Mouse (Mus musculus) right cerebral cortex, postnatal 4 days (tissue): ENCODE results near the gene Hist1h1d.
A peak's percentile ranks its signal among the peaks of the same experiment; 100 is the strongest.
"Not testable (repeated sequence)": the region's sequence is repeated elsewhere in the genome, so short reads cannot be mapped to it uniquely, and the experiment has no call there.

Source experiments
- DNase-seq: peaks from one replicate; pipeline ENCODE4 v3.0.0-alpha.2; 2022

Gene Hist1h1d

DNA sequence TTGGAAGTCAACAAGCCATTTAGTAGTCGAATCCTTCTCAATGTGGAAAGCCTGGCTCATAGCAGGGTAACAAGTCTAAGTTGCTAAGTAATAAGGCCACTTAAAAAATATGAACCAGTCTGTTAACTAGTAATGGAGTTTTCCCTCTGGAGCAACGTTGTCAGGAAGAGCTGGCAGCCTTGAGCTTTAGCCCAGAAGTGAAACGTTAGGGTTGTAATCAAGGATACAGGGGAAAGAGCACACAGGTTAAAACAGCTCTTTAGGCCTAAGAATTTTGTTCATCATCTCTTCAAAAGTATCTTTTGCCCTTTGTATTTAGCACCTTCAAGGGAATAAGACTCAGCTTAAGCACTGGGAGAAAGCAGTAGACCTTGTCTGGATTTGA is 2.3 kb upstream of the Hist1h1d start:
- DNase-seq, result no peak

DNA sequence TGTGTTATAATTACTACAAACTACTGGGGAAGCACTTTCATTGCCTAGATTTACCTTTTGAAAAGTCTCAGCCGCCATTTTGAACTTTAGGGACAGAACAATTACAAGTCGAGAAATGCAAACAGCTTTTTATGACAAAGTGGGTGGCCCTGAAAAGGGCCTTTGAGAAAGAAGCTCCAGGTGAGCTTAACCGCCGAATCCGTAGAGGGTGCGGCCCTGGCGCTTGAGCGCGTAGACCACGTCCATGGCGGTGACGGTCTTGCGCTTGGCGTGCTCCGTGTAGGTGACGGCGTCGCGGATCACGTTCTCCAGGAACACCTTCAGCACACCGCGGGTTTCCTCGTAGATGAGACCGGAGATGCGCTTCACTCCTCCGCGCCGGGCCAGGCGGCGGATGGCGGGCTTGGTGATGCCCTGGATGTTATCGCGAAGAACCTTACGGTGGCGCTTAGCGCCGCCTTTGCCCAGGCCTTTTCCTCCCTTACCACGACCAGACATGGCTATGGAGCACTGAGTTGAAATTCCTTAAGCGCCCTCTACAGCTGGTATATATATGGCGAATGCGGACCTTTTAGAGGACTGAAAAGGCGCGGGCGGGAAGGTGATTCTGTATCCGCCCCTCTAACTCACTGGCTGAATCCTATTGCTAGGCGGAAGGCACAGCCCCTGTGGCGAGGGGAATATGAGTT is 1.8 kb upstream of the Hist1h1d start, which contains the start of gene Hist1h4f:
Gene Hist1h4f (minus strand): TSS at position 503 of the 689 bp plus-strand sequence.
- DNase-seq, result peak; percentile 76

DNA sequence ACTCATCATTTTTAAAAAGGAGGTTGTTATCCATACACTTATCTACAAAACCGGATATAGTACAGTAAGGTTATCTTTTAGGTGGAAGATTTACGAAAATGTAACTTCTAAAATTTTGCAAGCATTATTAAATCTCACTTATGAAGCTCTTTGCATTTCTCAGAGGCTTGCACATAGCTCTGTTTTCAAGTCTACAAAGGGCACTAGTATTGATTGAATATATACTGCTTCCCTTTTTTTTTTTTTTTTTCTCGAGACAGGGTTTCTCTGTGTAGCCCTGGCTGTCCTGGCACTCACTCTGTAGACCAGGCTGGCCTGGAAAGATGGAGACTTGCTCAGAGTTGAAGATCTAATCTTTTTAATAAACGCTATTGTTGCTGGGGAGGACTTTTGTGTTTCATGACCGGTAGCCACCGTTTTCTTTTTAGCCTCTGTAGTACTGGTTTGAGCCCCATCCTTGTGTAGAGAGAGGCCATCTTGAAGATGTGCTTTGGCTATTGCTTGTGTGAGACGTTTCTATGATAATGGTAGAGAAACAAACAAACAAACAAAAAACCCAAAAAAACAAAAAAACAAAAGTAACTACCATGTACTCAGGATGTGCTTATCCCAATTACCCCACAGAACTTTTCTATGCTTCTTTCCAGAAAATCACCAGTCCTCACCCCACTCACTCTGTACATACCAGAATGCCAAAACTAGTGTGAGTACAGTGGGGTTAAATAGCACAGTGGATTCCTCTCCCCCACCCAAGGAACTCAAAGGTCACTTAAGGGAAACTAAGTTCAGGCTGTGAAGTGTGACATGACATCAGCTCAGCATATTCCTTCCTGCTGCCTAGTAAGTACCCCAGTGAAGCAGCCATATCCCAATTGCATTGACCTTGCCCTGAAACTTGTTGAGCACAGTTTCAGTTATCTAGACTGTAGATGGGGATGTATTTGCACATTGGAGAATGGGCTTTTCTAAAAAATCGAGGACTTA is 839 bp upstream of the Hist1h1d start:
- DNase-seq, result no peak

DNA sequence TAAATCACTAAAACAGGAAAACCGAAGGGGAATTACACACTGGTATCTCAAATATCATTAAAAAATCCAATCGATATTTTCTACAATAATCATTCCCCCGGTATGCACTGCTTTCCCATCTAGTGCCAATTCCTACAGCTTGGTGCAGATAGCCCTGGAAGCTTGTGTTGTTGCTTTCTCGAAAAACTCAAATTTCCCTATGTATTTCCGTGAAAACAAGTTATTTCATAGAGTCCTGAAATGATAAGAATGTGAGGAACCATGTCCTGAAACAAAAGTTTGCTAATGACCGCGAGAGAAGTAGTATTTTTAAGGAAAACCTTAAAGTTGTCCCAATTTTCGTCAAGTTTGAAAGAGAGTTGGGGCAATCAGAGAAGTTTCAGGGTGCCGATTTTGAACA is 1.3 kb downstream of the Hist1h1d start:
- no peak for DNase-seq

DNA sequence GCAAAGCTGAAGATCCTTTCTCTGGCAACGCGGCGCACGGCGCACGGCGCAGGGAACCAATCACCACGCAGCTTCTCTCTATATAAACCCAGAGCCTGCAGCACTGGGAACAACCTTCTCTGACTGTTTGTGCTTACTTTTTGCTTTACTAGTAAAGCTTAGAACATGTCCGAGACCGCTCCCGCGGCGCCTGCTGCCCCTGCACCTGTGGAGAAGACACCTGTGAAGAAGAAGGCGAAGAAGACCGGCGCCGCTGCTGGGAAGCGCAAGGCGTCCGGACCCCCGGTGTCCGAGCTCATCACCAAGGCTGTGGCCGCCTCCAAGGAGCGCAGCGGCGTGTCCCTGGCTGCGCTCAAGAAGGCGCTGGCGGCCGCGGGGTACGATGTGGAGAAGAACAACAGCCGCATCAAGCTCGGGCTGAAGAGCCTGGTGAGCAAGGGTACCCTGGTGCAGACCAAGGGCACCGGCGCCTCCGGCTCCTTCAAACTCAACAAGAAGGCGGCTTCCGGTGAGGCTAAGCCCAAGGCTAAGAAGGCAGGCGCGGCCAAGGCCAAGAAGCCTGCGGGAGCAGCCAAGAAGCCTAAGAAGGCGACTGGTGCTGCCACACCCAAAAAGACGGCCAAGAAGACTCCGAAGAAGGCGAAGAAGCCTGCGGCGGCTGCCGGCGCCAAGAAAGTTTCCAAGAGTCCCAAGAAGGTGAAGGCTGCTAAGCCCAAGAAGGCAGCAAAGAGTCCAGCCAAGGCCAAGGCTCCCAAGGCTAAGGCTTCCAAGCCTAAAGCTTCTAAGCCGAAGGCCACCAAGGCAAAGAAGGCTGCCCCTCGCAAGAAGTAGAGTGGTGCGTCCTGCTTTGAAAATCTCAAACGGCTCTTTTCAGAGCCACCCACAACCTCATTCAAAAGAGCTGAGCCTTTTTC is 2.1 kb downstream of the Hist1h1d start:
- DNase-seq, result peak; percentile 60

DNA sequence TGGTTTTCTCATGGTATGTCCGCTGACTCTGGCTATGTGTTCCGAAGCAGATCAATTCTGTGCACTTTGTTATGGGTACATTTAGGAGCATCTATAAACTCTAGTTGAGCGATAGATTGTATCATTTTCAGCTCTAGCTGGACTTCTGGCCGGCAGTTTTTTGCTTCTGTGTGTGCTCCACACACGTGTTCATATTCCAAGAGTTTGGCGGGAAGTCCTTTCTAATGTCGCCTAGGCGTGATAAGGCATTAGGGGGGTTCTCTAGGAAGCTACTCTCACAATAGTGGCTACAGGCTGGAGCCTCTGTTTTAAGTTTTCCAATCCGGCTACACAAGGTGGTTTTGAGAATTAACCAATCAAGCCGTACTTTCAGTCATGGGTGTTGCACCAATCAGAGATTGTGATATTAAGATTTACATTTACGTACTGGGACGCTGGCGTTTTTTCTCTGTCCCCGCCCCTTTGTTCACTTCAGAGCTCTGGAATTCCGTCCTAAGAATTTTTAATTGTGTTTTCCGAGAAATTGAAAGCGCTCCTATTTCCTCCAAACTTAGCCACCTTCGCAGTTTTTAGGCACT is 2.9 kb downstream of the Hist1h1d start:
- DNase-seq, result peak; percentile 40

DNA sequence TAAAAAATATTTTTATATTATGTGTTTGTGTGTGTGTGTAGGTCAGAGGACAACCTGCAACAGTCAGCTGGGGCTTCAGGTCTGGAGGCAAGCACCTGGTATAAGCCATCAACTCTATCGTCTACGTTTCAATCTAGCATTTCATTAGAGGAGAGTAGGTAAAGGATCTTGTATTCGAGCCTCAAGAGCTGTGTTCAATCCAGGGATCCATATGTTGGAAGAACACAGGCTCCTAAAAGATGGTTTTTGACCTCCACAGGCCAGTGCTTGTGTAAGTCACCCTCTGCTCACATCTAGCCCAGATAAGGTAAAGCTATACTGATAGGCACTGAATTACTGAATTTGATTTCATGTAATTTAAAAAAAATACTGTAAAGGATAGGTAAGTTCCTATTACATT is 3.8 kb downstream of the Hist1h1d start:
- DNase-seq, result no peak

DNA sequence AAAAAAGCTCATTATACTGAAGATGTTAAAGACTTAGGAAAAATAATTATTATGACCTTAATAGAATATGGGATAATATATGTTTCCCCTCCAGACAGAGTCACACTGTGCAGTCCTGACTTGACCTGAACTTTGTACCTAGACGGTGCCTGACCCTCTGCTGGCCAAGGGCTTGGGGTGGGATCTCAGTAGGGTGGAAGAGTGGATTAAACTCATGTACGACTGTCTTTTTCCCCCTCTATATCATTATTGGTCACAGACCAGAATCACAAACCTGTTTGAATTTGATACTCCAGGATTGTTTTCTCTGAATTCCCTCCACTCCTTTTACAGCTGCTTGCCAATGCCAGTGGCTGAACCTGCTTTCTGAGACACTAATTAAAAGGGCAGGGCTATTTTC is 7.6 kb downstream of the Hist1h1d start:
- DNase-seq, result not testable (repeated sequence)

DNA sequence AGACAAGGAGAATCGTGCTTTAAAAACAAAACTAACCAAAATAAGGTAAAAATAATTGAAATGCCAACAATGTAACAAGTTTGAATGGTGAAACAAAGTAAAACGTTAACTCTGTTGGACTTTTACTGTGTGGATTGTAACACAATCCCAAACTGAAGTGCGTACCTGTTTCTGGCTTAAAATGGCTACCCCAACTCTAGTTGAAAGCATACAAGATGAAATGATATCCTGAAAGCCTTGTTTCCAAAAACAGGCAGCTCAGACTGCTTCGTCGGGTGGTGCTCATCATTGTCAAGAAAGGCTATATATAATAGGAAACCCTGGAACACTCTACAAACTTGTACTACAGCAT is 8.4 kb downstream of the Hist1h1d start:
- DNase-seq, result not testable (repeated sequence)

DNA sequence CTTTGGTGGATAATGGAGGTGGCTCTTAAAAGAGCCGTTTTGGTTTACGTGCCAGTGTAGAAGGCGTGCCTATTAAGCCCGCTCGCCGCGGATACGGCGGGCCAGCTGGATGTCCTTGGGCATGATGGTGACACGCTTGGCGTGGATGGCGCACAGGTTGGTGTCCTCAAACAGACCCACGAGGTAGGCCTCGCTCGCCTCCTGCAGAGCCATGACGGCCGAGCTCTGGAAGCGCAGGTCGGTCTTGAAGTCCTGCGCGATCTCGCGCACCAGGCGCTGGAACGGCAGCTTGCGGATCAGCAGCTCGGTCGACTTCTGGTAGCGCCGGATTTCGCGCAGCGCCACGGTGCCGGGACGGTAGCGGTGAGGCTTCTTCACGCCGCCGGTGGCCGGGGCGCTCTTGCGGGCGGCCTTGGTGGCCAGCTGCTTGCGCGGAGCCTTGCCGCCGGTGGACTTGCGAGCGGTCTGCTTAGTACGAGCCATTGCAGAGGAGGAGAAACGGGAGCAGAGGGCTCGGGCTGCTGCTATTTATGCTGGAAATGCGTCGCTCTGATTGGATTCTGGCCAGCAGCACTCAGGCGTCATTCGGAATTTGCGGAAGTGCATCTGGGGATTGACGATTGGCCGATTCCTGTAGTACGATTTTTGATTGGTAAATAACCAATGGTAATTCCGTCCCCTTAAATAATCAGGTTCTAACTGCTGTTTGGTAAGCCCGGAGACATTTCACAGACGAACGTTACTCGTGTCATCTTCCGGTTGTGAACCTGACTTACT is 9.0 kb downstream of the Hist1h1d start, which contains the start of gene Hist1h3e:
Gene Hist1h3e (minus strand): TSS at position 487 of the 777 bp plus-strand sequence.
- peak; percentile 93 for DNase-seq

DNA sequence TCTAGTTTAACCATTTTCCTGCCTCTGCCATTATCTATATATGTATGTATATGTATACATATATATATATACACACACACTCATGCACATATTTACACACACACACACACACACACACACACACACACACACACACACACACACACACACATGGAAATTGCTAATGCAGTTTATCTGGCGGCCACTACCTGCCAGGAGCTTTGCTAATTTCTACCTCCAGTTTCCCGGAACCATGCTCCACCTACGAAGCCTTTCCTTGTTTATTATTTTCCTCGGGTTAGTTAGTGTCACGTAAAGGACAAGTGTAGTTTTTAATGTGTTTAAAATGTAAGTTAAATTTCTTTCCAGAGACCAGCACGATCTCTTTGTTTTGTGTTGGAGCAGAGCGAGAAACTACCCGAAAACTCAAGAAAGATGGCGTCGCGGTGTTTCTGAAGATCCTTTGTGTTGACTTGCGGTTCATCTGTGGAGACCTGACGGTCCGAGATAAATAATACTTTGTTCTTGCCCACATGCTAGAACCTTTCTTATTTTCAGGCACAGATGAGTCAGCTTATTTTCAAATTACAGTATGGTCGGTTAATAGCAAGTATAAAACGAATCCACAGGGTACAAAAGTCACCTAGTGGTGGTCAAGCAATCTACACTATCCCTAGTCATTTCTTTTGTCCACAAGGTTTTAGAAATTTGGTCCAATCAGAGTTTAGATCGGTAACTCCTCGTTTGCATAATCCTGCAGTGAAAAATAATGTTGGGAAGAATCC is 9.8 kb downstream of the Hist1h1d start:
- DNase-seq, result peak; percentile 28

DNA sequence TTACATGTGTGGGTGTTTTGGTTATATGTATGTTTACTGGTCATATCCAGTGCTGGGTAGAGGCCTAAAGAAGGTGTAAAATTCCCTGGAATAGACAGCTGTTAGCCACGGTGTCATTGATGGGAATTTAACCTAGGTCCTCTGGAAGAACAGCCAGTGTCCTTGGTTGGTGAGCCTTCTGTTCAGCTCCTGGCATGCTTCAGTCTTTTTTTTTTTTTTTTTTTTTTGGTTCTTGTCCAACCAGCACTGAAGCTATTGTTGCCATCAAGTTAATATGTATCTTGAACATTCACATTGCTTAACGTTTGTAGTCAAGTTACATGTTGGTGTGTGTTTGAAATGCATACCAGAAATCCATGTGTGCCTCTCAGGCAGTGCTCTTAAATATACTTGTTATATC is 11.4 kb downstream of the Hist1h1d start:
- DNase-seq, result no peak

DNA sequence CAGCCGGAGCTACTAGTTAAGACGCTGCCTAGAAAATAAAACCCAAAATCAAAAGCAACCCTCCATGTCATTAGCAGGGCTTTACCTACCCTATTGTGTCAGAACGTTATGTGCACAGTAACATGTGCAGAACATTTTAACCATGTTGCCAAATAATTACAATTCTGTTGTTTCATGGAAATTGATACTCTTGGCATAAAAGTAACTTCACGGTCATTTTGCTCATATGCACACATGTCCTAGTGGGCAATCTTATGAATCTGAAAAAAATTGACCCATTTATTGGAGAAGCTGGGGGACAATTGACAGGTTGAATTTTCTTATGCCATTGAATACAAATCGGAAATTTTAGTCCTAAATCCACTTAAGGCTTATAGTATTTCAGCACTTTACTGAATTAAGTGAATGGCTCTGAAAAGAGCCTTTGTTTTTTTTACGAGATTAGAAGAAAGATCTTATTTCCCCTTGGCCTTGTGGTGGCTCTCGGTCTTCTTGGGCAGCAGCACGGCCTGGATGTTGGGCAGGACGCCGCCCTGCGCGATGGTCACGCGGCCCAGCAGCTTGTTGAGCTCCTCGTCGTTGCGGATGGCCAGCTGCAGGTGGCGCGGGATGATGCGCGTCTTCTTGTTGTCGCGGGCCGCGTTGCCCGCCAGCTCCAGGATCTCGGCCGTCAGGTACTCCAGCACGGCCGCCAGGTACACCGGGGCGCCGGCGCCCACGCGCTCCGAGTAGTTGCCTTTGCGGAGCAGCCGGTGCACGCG is 17.4 kb downstream of the Hist1h1d start:
- DNase-seq, result not testable (repeated sequence)

DNA sequence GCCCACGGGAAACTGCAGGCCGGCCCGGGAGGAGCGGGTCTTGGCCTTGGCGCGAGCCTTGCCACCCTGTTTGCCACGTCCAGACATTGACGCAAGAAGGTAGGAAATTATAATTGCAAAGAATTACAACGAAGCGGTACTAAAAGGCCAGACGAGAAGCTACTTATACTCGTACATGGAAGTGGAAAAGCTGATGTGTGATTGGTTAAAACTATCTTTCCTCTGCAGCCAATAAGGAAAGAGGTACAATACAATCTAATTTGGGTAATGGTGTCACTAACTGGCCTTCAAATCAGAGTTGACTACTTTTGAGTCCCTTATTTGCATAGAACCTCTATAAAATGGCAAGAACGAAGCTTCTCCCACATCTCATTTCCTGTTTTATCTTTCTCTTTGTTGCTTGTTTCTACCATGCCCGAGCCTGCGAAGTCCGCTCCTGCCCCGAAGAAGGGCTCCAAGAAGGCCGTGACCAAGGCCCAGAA is 18.0 kb downstream of the Hist1h1d start, which contains the start of the genes Hist1h2ae and Hist1h2bg:
Gene Hist1h2ae (minus strand): TSS at position 199 of the 482 bp plus-strand sequence.
Gene Hist1h2bg (plus strand): TSS at position 375 of the 482 bp plus-strand sequence.
- peak; percentile 53 for DNase-seq

DNA sequence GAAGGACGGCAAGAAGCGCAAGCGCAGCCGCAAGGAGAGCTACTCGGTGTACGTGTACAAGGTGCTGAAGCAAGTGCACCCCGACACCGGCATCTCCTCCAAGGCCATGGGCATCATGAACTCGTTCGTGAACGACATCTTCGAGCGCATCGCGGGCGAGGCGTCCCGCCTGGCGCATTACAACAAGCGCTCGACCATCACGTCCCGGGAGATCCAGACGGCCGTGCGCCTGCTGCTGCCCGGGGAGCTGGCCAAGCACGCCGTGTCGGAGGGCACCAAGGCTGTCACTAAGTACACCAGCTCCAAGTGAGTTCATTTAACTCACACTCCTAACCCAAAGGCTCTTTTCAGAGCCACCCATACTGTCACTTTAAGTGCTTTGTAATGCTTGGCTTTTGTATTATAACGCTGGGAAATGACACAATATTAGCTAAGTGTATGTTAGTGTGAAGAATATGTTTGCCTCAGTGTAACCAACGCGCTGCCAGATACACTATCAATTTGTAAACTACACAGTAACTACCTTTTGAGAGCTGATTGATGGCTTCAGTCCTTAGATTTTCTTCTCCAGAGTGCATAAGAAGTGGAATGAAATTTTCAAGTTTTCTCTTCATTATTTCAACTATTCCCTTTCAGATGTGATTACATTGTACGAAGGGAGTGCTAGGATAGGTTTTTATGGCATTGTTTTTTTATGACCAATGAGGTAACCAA is 18.6 kb downstream of the Hist1h1d start:
- DNase-seq, result not testable (repeated sequence)

DNA sequence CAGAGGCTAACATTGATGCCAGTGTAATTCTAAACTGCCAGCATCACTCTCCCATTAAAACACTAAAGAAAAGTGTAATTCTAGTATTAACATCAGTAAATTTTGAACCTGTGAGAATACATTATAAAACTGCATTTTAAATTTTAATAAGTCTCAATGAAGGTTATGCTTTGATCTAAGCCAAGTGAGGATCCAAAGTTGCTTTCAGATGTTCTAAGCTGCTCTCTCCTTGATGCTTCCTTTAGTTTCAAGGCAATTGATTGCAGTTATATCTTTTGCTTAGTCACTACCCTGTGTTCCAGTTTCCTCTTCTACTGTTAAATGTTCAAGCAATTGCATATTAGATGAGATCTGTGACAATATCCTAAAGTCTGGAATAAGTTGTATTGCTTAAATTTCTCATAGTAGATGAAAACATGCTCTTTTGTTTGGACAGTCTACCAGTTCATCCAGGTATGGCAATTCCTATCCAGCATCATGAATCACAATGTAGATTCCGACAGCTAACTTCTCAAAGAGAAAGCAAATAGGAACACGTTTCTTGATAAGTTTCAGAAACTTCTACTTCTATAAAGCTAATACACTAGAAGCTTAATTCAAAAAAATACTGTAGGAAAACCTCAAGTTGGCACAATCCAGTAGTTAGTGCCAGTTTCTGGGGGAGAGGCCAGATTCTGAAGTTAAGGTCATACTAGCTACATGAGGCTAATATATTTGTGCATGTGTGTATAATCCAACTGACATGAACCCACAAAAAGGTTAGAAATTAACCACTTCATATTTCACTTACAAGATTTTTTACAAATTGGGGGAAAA is 19.4 kb downstream of the Hist1h1d start:
- DNase-seq, result no peak

DNA sequence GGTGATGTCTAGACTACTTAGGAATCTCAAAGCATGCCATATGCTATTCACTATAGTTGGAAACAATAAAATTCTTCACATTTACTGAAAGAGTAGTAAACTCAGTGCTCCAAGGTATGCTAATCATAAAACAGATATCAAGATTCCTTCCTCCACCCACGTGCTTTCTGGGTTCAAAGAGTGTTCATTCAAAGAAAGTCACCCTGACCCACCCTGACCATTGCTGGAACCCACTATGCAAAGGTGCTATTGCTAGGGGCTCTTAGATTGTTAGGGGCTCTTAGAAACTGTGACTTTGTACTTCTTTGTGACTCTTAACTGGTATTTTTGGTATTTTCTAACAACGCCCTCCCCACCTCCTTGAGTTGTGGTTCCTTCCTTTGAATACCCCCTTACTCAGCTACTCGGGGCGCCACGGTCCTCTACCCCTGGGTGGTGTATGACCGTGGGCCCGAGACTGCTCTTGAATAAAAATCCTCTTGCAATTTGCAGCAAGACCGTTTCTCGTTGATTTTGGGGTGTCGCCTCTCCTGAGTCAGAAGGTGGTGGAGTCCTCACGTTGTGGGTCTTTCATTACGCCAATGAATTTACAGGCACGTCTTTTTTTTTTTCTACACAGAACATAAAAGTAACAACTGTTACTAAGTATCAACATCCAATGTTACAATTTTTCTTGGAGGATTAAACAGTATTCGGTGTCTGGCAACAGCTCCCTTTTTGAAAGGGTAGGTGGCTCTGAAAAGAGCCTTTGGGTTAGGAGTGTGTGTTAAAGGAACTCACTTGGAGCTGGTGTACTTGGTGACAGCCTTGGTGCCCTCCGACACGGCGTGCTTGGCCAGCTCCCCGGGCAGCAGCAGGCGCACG is 20.2 kb downstream of the Hist1h1d start:
- not testable (repeated sequence) for DNase-seq
